Mouse (Mus musculus): ENCODE measurements around the gene Hmbs. TPM values are rescaled to one million over a fixed set of nuclear protein-coding genes. Genes with fewer than 3 reads are reported as not detected.

Gene Hmbs
- 18.0 TPM for polyA plus RNA-seq (2014; fragmentation: Illumina TruSeq; extraction: RNeasy Lipid Tissue Mini Kit (QIAGEN cat#74804); ENCODE audit: low replicate concordance)

GRCm38 (mm10) chr9:44343781-44344421 lies at the start of gene Hmbs:
TSS of gene Hmbs (minus strand) at chr9:44344228.

GRCm38 (mm10) chr9:44379054-44379834 lies 35.2 kb upstream of the Hmbs start, which contains the start of gene Hyou1:
TSS of gene Hyou1 (plus strand) at chr9:44379490.

GRCm38 (mm10) chr9:44361190-44361917 lies 17.3 kb upstream of the Hmbs start, which contains the start of gene Vps11:
TSS of gene Vps11 (minus strand) at chr9:44361670.

GRCm38 (mm10) chr9:44334396-44335330 lies 9.4 kb downstream of the Hmbs start, which contains the start of gene H2afx:
TSS of gene H2afx (plus strand) at chr9:44334694.

GRCm38 (mm10) chr9:44325768-44326370 lies 18.2 kb downstream of the Hmbs start, which contains the start of gene Dpagt1:
TSS of gene Dpagt1 (plus strand) at chr9:44326019.

GRCm38 (mm10) chr9:44319887-44320798 lies 23.9 kb downstream of the Hmbs start, which contains the start of gene C2cd2l:
TSS of gene C2cd2l (minus strand) at chr9:44320285.

GRCm38 (mm10) chr9:44305466-44306079 lies 38.5 kb downstream of the Hmbs start, which contains the start of gene Hinfp:
TSS of gene Hinfp (minus strand) at chr9:44305671.

GRCm38 (mm10) chr9:44288076-44288958 lies 55.7 kb downstream of the Hmbs start, which contains the start of gene Abcg4:
TSS of gene Abcg4 (minus strand) at chr9:44288615.

Other genes starting within 250 kb of the Hmbs start
- gene Mfrp, start 242.5 kb downstream of the Hmbs start, polyA plus RNA-seq (2014; fragmentation: Illumina TruSeq; extraction: RNeasy Lipid Tissue Mini Kit (QIAGEN cat#74804); ENCODE audit: low replicate concordance), result not detected
- not detected for gene C1qtnf5, start 237.0 kb downstream of the Hmbs start, polyA plus RNA-seq (2014; fragmentation: Illumina TruSeq; extraction: RNeasy Lipid Tissue Mini Kit (QIAGEN cat#74804); ENCODE audit: low replicate concordance)
- gene Gm49380, start 230.7 kb downstream of the Hmbs start, polyA plus RNA-seq (2014; fragmentation: Illumina TruSeq; extraction: RNeasy Lipid Tissue Mini Kit (QIAGEN cat#74804); ENCODE audit: low replicate concordance), result not detected
- 0.45 TPM for gene Rnf26, start 230.7 kb downstream of the Hmbs start, polyA plus RNA-seq (2014; fragmentation: Illumina TruSeq; extraction: RNeasy Lipid Tissue Mini Kit (QIAGEN cat#74804); ENCODE audit: low replicate concordance)
- gene Mcam, start 209.8 kb downstream of the Hmbs start, polyA plus RNA-seq (2014; fragmentation: Illumina TruSeq; extraction: RNeasy Lipid Tissue Mini Kit (QIAGEN cat#74804); ENCODE audit: low replicate concordance), result 3.6 TPM
- gene Cbl, start 110.2 kb downstream of the Hmbs start, polyA plus RNA-seq (2014; fragmentation: Illumina TruSeq; extraction: RNeasy Lipid Tissue Mini Kit (QIAGEN cat#74804); ENCODE audit: low replicate concordance), result 39.1 TPM
- not detected for gene Ccdc153, start 103.6 kb downstream of the Hmbs start, polyA plus RNA-seq (2014; fragmentation: Illumina TruSeq; extraction: RNeasy Lipid Tissue Mini Kit (QIAGEN cat#74804); ENCODE audit: low replicate concordance)
- 2.2 TPM for gene Pdzd3, start 92.8 kb downstream of the Hmbs start, polyA plus RNA-seq (2014; fragmentation: Illumina TruSeq; extraction: RNeasy Lipid Tissue Mini Kit (QIAGEN cat#74804); ENCODE audit: low replicate concordance)
- gene Nlrx1, start 75.6 kb downstream of the Hmbs start, polyA plus RNA-seq (2014; fragmentation: Illumina TruSeq; extraction: RNeasy Lipid Tissue Mini Kit (QIAGEN cat#74804); ENCODE audit: low replicate concordance), result not detected
- not detected for gene Abcg4, start 55.6 kb downstream of the Hmbs start, polyA plus RNA-seq (2014; fragmentation: Illumina TruSeq; extraction: RNeasy Lipid Tissue Mini Kit (QIAGEN cat#74804); ENCODE audit: low replicate concordance)
- gene Hinfp, start 38.6 kb downstream of the Hmbs start, polyA plus RNA-seq (2014; fragmentation: Illumina TruSeq; extraction: RNeasy Lipid Tissue Mini Kit (QIAGEN cat#74804); ENCODE audit: low replicate concordance), result 18.5 TPM
- 6.6 TPM for gene C2cd2l, start 23.9 kb downstream of the Hmbs start, polyA plus RNA-seq (2014; fragmentation: Illumina TruSeq; extraction: RNeasy Lipid Tissue Mini Kit (QIAGEN cat#74804); ENCODE audit: low replicate concordance)
- gene Dpagt1, start 18.2 kb downstream of the Hmbs start, polyA plus RNA-seq (2014; fragmentation: Illumina TruSeq; extraction: RNeasy Lipid Tissue Mini Kit (QIAGEN cat#74804); ENCODE audit: low replicate concordance), result 7.8 TPM
- gene H2afx, start 9.5 kb downstream of the Hmbs start, polyA plus RNA-seq (2014; fragmentation: Illumina TruSeq; extraction: RNeasy Lipid Tissue Mini Kit (QIAGEN cat#74804); ENCODE audit: low replicate concordance), result 4.3 TPM
- 4.8 TPM for gene Vps11, start 17.4 kb upstream of the Hmbs start, polyA plus RNA-seq (2014; fragmentation: Illumina TruSeq; extraction: RNeasy Lipid Tissue Mini Kit (QIAGEN cat#74804); ENCODE audit: low replicate concordance)
- 7.2 TPM for gene Hyou1, start 35.3 kb upstream of the Hmbs start, polyA plus RNA-seq (2014; fragmentation: Illumina TruSeq; extraction: RNeasy Lipid Tissue Mini Kit (QIAGEN cat#74804); ENCODE audit: low replicate concordance)
- gene Slc37a4, start 52.6 kb upstream of the Hmbs start, polyA plus RNA-seq (2014; fragmentation: Illumina TruSeq; extraction: RNeasy Lipid Tissue Mini Kit (QIAGEN cat#74804); ENCODE audit: low replicate concordance), result 21.7 TPM
- gene Rps25, start 62.9 kb upstream of the Hmbs start, polyA plus RNA-seq (2014; fragmentation: Illumina TruSeq; extraction: RNeasy Lipid Tissue Mini Kit (QIAGEN cat#74804); ENCODE audit: low replicate concordance), result 316 TPM
- gene Trappc4, start 63.4 kb upstream of the Hmbs start, polyA plus RNA-seq (2014; fragmentation: Illumina TruSeq; extraction: RNeasy Lipid Tissue Mini Kit (QIAGEN cat#74804); ENCODE audit: low replicate concordance), result 40.2 TPM
- 16.5 TPM for gene Ccdc84, start 74.3 kb upstream of the Hmbs start, polyA plus RNA-seq (2014; fragmentation: Illumina TruSeq; extraction: RNeasy Lipid Tissue Mini Kit (QIAGEN cat#74804); ENCODE audit: low replicate concordance)
- not detected for gene Foxr1, start 96.9 kb upstream of the Hmbs start, polyA plus RNA-seq (2014; fragmentation: Illumina TruSeq; extraction: RNeasy Lipid Tissue Mini Kit (QIAGEN cat#74804); ENCODE audit: low replicate concordance)
- gene Upk2, start 110.7 kb upstream of the Hmbs start, polyA plus RNA-seq (2014; fragmentation: Illumina TruSeq; extraction: RNeasy Lipid Tissue Mini Kit (QIAGEN cat#74804); ENCODE audit: low replicate concordance), result not detected
- 0.89 TPM for gene Bcl9l, start 138.6 kb upstream of the Hmbs start, polyA plus RNA-seq (2014; fragmentation: Illumina TruSeq; extraction: RNeasy Lipid Tissue Mini Kit (QIAGEN cat#74804); ENCODE audit: low replicate concordance)
- gene Cxcr5, start 217.6 kb upstream of the Hmbs start, polyA plus RNA-seq (2014; fragmentation: Illumina TruSeq; extraction: RNeasy Lipid Tissue Mini Kit (QIAGEN cat#74804); ENCODE audit: low replicate concordance), result 0.37 TPM

Measured in small intestine, adult 10 weeks (tissue).